Mouse (Mus musculus) forebrain, embryonic 13.5 days (tissue): ENCODE results near the gene Tmem238l. TPM values are rescaled to one million over a fixed set of nuclear protein-coding genes. Genes with fewer than 3 reads are reported as not detected.

ENCODE experiments used
- ATAC-seq: fragments of 200-750 bp; cut with Nextera tagmentation; 2 replicates; pipeline ENCODE4 v1.8.0; 2017
- H3K27ac ChIP-seq: fragments of 300-500 bp; sonication (generic); 2 replicates; pipeline ENCODE4 v1.5.1; 2015; ENCODE audit warnings: inconsistent platforms, mild to moderate bottlenecking, moderate library complexity
- H3K27me3 ChIP-seq: fragments of 300-500 bp; sonication (generic); 2 replicates; pipeline ENCODE4 v1.6.1; 2015; ENCODE audit warnings: mild to moderate bottlenecking, inconsistent platforms
- H3K36me3 ChIP-seq: fragments of 300-500 bp; sonication (generic); 2 replicates; pipeline ENCODE4 v1.6.1; 2015; ENCODE audit warnings: mild to moderate bottlenecking, inconsistent platforms; ENCODE audit not compliant: poor library complexity, severe bottlenecking
- H3K4me1 ChIP-seq: fragments of 300-500 bp; sonication (generic); 2 replicates; pipeline ENCODE4 v1.6.1; 2015; ENCODE audit warnings: inconsistent platforms
- H3K4me2 ChIP-seq: fragments of 300-500 bp; sonication (generic); 2 replicates; pipeline ENCODE4 v1.6.1; 2015; ENCODE audit warnings: inconsistent platforms, mild to moderate bottlenecking, moderate library complexity
- H3K4me3 ChIP-seq: fragments of 300-500 bp; sonication (generic); 2 replicates; pipeline ENCODE4 v1.5.1; 2015; ENCODE audit warnings: mild to moderate bottlenecking, inconsistent platforms
- H3K9ac ChIP-seq: fragments of 300-500 bp; sonication (generic); 2 replicates; pipeline ENCODE4 v1.6.1; 2015; ENCODE audit warnings: mild to moderate bottlenecking, inconsistent platforms
- H3K9me3 ChIP-seq: fragments of 300-500 bp; sonication (generic); replicated peaks from 2 replicates; pipeline ENCODE4 v1.6.1; 2016; ENCODE audit warnings: inconsistent platforms
- WGBS: fragments of 180-500 bp; shearing (Covaris S2); methylation state at CpG from one replicate; pipeline ENCODE4 v1.1.7; 2015; 5-methylcytosine and 5-hydroxymethylcytosine counted together
- polyA plus RNA-seq: library from polyadenylated mRNA; unstranded; fragments of >200 nt; fragmentation: Nextera tagmentation; extraction: Ambion mirVana; gene quantifications from 2 replicates; pipeline ENCODE4 v1.2.1, GENCODE M21; 2015

Tmem238l gene
- polyA plus RNA-seq, 1 experiment from 2014 or later = not detected

GRCm38 (mm10) chr11:66946521-66946920, 9.9 kb upstream of the Tmem238l start:
- Histone ChIP-seq H3K9ac (no peak overlapping the region), H3K4me3 (no peak overlapping the region), H3K9me3 (no peaks in the 10 kb centered on the region), H3K27ac (no peak overlapping the region), H3K4me2 (no peak overlapping the region), H3K27me3 (no peaks in the 10 kb centered on the region), H3K4me1 (no peaks in the 10 kb centered on the region), H3K36me3 (no peaks in the 10 kb centered on the region)
- ATAC-seq = no peak
- WGBS = 78% methylated on average over 6 of the region's 6 CpGs

GRCm38 (mm10) chr11:66946922-66947321, 9.5 kb upstream of the Tmem238l start:
- no peak for ATAC-seq
- no peak overlapping the region for H3K27ac ChIP-seq
- H3K4me3 ChIP-seq = no peak overlapping the region
- 77% methylated on average over 6 of the region's 6 CpGs for WGBS
- H3K27me3 ChIP-seq = no peaks in the 10 kb centered on the region
- H3K4me2 ChIP-seq = no peak overlapping the region
- no peaks in the 10 kb centered on the region for H3K4me1 ChIP-seq
- H3K36me3 ChIP-seq = no peaks in the 10 kb centered on the region
- H3K9me3 ChIP-seq = no peaks in the 10 kb centered on the region
- H3K9ac ChIP-seq = no peak overlapping the region

- no peak for ATAC-seq
- Histone ChIP-seq H3K36me3 (no peaks in the 10 kb centered on the region), H3K4me1 (0 out of 2 replicates have a peak, but pooled peaks cover 3% of the 10 kb centered on the region), H3K9me3 (no peaks in the 10 kb centered on the region), H3K9ac (no peak overlapping the region), H3K27ac (no peak overlapping the region), H3K27me3 (no peaks in the 10 kb centered on the region), H3K4me3 (no peak overlapping the region), H3K4me2 (no peak overlapping the region)
- WGBS = 89% methylated on average over 1 of the region's 1 CpGs
These were observed 4.4 kb downstream of the Tmem238l start for GRCm38 (mm10) chr11:66960797-66961196.

- H3K36me3 ChIP-seq = no peaks in the 10 kb centered on the region
- whole genome bisulfite sequencing = 92% methylated on average over 12 of the region's 12 CpGs
These were observed 5.2 kb downstream of the Tmem238l start for GRCm38 (mm10) chr11:66961447-66962176.

GRCm38 (mm10) chr11:66963462-66963861, 7.0 kb downstream of the Tmem238l start:
- Histone ChIP-seq H3K4me1 (no peaks in the 10 kb centered on the region), H3K4me3 (no peak overlapping the region), H3K27ac (no peak overlapping the region), H3K27me3 (no peaks in the 10 kb centered on the region), H3K9me3 (no peaks in the 10 kb centered on the region), H3K9ac (no peak overlapping the region), H3K4me2 (no peak overlapping the region), H3K36me3 (no peaks in the 10 kb centered on the region)
- ATAC-seq = no peak
- WGBS = 100% methylated on average over 1 of the region's 1 CpGs

More at GRCm38 (mm10) chr11:66961447-66962176, 5.2 kb downstream of the Tmem238l start:
- H3K4me2 ChIP-seq = no peak overlapping the region
- H3K27ac ChIP-seq = no peak overlapping the region
- no peaks in the 10 kb centered on the region for H3K4me1 ChIP-seq
- H3K4me3 ChIP-seq = no peak overlapping the region
- no peak for ATAC-seq
- H3K9ac ChIP-seq = no peak overlapping the region
- no peaks in the 10 kb centered on the region for H3K9me3 ChIP-seq
- no peaks in the 10 kb centered on the region for H3K27me3 ChIP-seq

- no peak for ATAC-seq
These were observed 10.2 kb downstream of the Tmem238l start for GRCm38 (mm10) chr11:66966500-66967116.

GRCm38 (mm10) chr11:66968575-66968974, 12.1 kb downstream of the Tmem238l start:
- Histone ChIP-seq H3K4me3 (no peak overlapping the region), H3K27me3 (no peaks in the 10 kb centered on the region), H3K9ac (no peak overlapping the region), H3K9me3 (no peaks in the 10 kb centered on the region), H3K4me1 (no peaks in the 10 kb centered on the region), H3K36me3 (no peaks in the 10 kb centered on the region), H3K4me2 (no peak overlapping the region), H3K27ac (no peak overlapping the region)
- 93% methylated on average over 1 of the region's 1 CpGs for WGBS
- ATAC-seq = no peak

More at GRCm38 (mm10) chr11:66966500-66967116, 10.2 kb downstream of the Tmem238l start:
- H3K4me1 ChIP-seq = no peaks in the 10 kb centered on the region
- H3K36me3 ChIP-seq = no peaks in the 10 kb centered on the region
- no peak overlapping the region for H3K4me2 ChIP-seq
- WGBS = 24% methylated on average over 7 of the region's 7 CpGs
- no peaks in the 10 kb centered on the region for H3K9me3 ChIP-seq
- H3K27ac ChIP-seq = no peak overlapping the region
- H3K4me3 ChIP-seq = no peak overlapping the region
- H3K27me3 ChIP-seq = no peaks in the 10 kb centered on the region
- H3K9ac ChIP-seq = no peak overlapping the region

GRCm38 (mm10) chr11:66973507-66973906, 17.1 kb downstream of the Tmem238l start:
- H3K9me3 ChIP-seq = peaks cover 15% of the 10 kb centered on the region
- WGBS = 87% methylated on average over 3 of the region's 3 CpGs
- H3K27ac ChIP-seq = no peak overlapping the region
- H3K9ac ChIP-seq = no peak overlapping the region
- no peaks in the 10 kb centered on the region for H3K4me1 ChIP-seq
- no peaks in the 10 kb centered on the region for H3K36me3 ChIP-seq
- H3K4me3 ChIP-seq = no peak overlapping the region
- H3K27me3 ChIP-seq = no peaks in the 10 kb centered on the region
- no peak overlapping the region for H3K4me2 ChIP-seq
- no peak for ATAC-seq

- H3K4me2 ChIP-seq = no peak overlapping the region
- H3K9ac ChIP-seq = no peak overlapping the region
- H3K4me1 ChIP-seq = no peaks in the 10 kb centered on the region
- peaks cover 15% of the 10 kb centered on the region for H3K9me3 ChIP-seq
- H3K27me3 ChIP-seq = no peaks in the 10 kb centered on the region
- H3K36me3 ChIP-seq = no peaks in the 10 kb centered on the region
- ATAC-seq = no peak
- no peak overlapping the region for H3K4me3 ChIP-seq
- H3K27ac ChIP-seq = no peak overlapping the region
- 90% methylated on average over 7 of the region's 7 CpGs for WGBS
These were observed 19.3 kb downstream of the Tmem238l start for GRCm38 (mm10) chr11:66975606-66976330.

- WGBS = 72% methylated on average over 15 of the region's 15 CpGs
- no peaks in the 10 kb centered on the region for H3K27me3 ChIP-seq
- no peak overlapping the region for H3K9ac ChIP-seq
- H3K4me3 ChIP-seq = no peak overlapping the region
- peaks cover 27% of the 10 kb centered on the region for H3K4me1 ChIP-seq
- no peak overlapping the region for H3K4me2 ChIP-seq
- no peaks in the 10 kb centered on the region; the same call in 1 of the 2 replicates for H3K9me3 ChIP-seq
- H3K27ac ChIP-seq = no peak overlapping the region
- no peaks in the 10 kb centered on the region for H3K36me3 ChIP-seq
- no peak for ATAC-seq
These were observed 25.1 kb downstream of the Tmem238l start for GRCm38 (mm10) chr11:66981336-66982115.

GRCm38 (mm10) chr11:66982794-66983193, 26.4 kb downstream of the Tmem238l start:
- no peak for ATAC-seq
- Histone ChIP-seq H3K4me1 (peaks cover 27% of the 10 kb centered on the region), H3K4me3 (no peak overlapping the region), H3K27me3 (no peaks in the 10 kb centered on the region), H3K9me3 (no peaks in the 10 kb centered on the region), H3K36me3 (no peaks in the 10 kb centered on the region), H3K27ac (no peak overlapping the region), H3K4me2 (no peak overlapping the region), H3K9ac (no peak overlapping the region)
- WGBS = 30% methylated on average over 6 of the region's 6 CpGs
